Mouse (Mus musculus) neural tube, postnatal 0 days (tissue): ENCODE results near the gene Olfr1229. TPM values are rescaled to one million over a fixed set of nuclear protein-coding genes. Genes with fewer than 3 reads are reported as not detected.

Source experiments
- polyA plus RNA-seq: library from polyadenylated mRNA; unstranded; fragments of >200 nt; fragmentation: Nextera tagmentation; extraction: Ambion mirVana; gene quantifications from 2 replicates; pipeline ENCODE4 v1.2.1, GENCODE M21; 2015

Gene Olfr1229
- polyA plus RNA-seq, result not detected in 2 replicates

GRCm38 (mm10) chr2:89287914-89288313 lies at the start of gene Olfr1229:
Olfr1229 (minus strand) TSS chr2:89288014.

GRCm38 (mm10) chr2:89329575-89329974 lies 41.8 kb upstream of the Olfr1229 start, which contains the start of gene Olfr1232:
Olfr1232 (minus strand) TSS chr2:89329675.

DNA sequence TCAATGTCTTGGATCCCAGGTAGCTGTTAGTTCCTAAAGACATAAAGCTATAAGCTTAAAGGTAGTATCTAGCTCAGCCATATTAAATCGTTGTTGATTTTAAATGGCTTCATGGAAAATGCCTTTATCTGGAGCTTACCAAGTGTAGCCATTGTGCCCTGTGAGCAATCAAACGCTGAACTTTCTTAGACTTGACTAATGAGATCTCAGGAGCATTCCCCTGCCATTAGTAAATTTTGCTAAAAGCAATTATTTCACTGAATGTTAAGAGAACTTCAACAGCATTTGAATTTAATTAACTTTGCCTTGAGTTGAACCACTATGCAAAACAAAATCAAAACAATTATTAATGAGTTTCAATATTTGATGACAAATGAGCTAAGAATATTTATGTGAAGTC lies 19.2 kb upstream of the Olfr1229 start, which contains the start of gene Olfr1231:
Gene Olfr1231 (minus strand): TSS at position 101 of the 400 bp plus-strand sequence.

GRCm38 (mm10) chr2:89297168-89297567 lies 9.4 kb upstream of the Olfr1229 start, which contains the start of gene Olfr1230:
Olfr1230 (minus strand) TSS chr2:89297268.

GRCm38 (mm10) chr2:89253962-89254361 lies 33.9 kb downstream of the Olfr1229 start, which contains the start of gene Olfr1228:
Olfr1228 (minus strand) TSS chr2:89254062.

Other genes starting within 250 kb of the Olfr1229 start
- not detected in 2 replicates for gene Olfr1218, start 226.8 kb downstream of the Olfr1229 start, polyA plus RNA-seq
- not detected in 2 replicates for gene Olfr1219, start 204.5 kb downstream of the Olfr1229 start, polyA plus RNA-seq
- not detected in 2 replicates for gene Olfr1220, start 181.2 kb downstream of the Olfr1229 start, polyA plus RNA-seq
- gene Olfr1221, start 170.7 kb downstream of the Olfr1229 start, polyA plus RNA-seq, result not detected in 2 replicates
- not detected in 2 replicates for gene Olfr1222, start 155.0 kb downstream of the Olfr1229 start, polyA plus RNA-seq
- gene Olfr1223, start 136.5 kb downstream of the Olfr1229 start, polyA plus RNA-seq, result not detected in 2 replicates
- gene Olfr1224-ps1, start 123.9 kb downstream of the Olfr1229 start, polyA plus RNA-seq, result not detected in 2 replicates
- gene Olfr1225, start 113.3 kb downstream of the Olfr1229 start, polyA plus RNA-seq, result not detected in 2 replicates
- gene Olfr1226, start 88.0 kb downstream of the Olfr1229 start, polyA plus RNA-seq, result not detected in 2 replicates
- gene Olfr1228, start 34.0 kb downstream of the Olfr1229 start, polyA plus RNA-seq, result not detected in 2 replicates
- gene Olfr1230, start 9.3 kb upstream of the Olfr1229 start, polyA plus RNA-seq, result not detected in 2 replicates
- not detected in 2 replicates for gene Olfr1231, start 19.1 kb upstream of the Olfr1229 start, polyA plus RNA-seq
- gene Olfr1232, start 41.7 kb upstream of the Olfr1229 start, polyA plus RNA-seq, result not detected in 2 replicates
- not detected in 2 replicates for gene Olfr1233, start 54.4 kb upstream of the Olfr1229 start, polyA plus RNA-seq
- not detected in 2 replicates for gene Olfr1234, start 76.9 kb upstream of the Olfr1229 start, polyA plus RNA-seq
- not detected in 2 replicates for gene Olfr1238, start 121.7 kb upstream of the Olfr1229 start, polyA plus RNA-seq
- gene Olfr1239, start 132.4 kb upstream of the Olfr1229 start, polyA plus RNA-seq, result not detected in 2 replicates
- gene Olfr1240, start 155.0 kb upstream of the Olfr1229 start, polyA plus RNA-seq, result not detected in 2 replicates
- gene Olfr1241, start 199.1 kb upstream of the Olfr1229 start, polyA plus RNA-seq, result not detected in 2 replicates
- not detected in 2 replicates for gene Olfr1242, start 210.3 kb upstream of the Olfr1229 start, polyA plus RNA-seq
- not detected in 2 replicates for gene Olfr1243, start 243.5 kb upstream of the Olfr1229 start, polyA plus RNA-seq